Mouse (Mus musculus) testis, adult 2 months (tissue): ENCODE measurements around the gene Btbd11.

ENCODE experiments used
- CTCF ChIP-seq: fragments of 200-500 bp; IDR thresholded peaks from 2 replicates; pipeline ENCODE4 v1.5.1; 2012; ENCODE audit warnings: low read depth, mild to moderate bottlenecking, inconsistent platforms, low read length, moderate library complexity; ENCODE audit not compliant: control insufficient read depth, insufficient read depth, insufficient replicate concordance
- POLR2A ChIP-seq: fragments of 200-500 bp; IDR thresholded peaks from 2 replicates; pipeline ENCODE4 v1.6.1; 2012; ENCODE audit warnings: low read depth, mild to moderate bottlenecking, inconsistent platforms, low read length, moderate library complexity; ENCODE audit not compliant: control insufficient read depth

- TF ChIP-seq POLR2A (no peak), CTCF (no peak)
Measured at GRCm38 (mm10) chr10:85482064-85482473, 95.5 kb downstream of the Btbd11 start.
